Mouse (Mus musculus) CH12.LX (cell line): ENCODE data around the gene Zkscan8. TPM values are rescaled to one million over a fixed set of nuclear protein-coding genes. Genes with fewer than 3 reads are reported as not detected.

Experiments used
- DNase-seq: peaks from one replicate; pipeline ENCODE4 v3.0.0-alpha.2; 2013; ENCODE audit errors: extremely low read depth
- H3K27ac ChIP-seq: 2 replicates; pipeline ENCODE4 v1.5.1; 2012; ENCODE audit warnings: low read depth, mild to moderate bottlenecking, control low read depth, moderate library complexity; ENCODE audit not compliant: insufficient read depth
- H3K27me3 ChIP-seq: replicated peaks from 2 replicates; pipeline ENCODE3; 2012; ENCODE audit warnings: inconsistent platforms
- H3K36me3 ChIP-seq, 2 experiments: replicated peaks in 1 of 2; 2 replicates each; pipeline versions ENCODE3 to v1.6.1; 2012; ENCODE audit warnings: inconsistent platforms in 1 of 2, low read length in 1 of 2, mild to moderate bottlenecking in 1 of 2, mixed read lengths in 1 of 2, moderate library complexity in 1 of 2; ENCODE audit not compliant: control insufficient read depth in 1 of 2, insufficient read depth in 1 of 2
- H3K4me1 ChIP-seq, 2 experiments: 2 replicates each; pipeline ENCODE4 v1.6.1; 2012; ENCODE audit warnings: inconsistent platforms in 1 of 2, moderate library complexity in 1 of 2; ENCODE audit not compliant: insufficient read depth in 2 of 2, control insufficient read depth in 1 of 2
- H3K4me2 ChIP-seq: 2 replicates; pipeline ENCODE4 v1.6.1; 2012; ENCODE audit warnings: low read depth, mild to moderate bottlenecking, control low read depth; ENCODE audit not compliant: poor library complexity, insufficient read depth, severe bottlenecking
- H3K4me3 ChIP-seq, 3 experiments: fragments of 150-350 bp in 1 of 3; sonication (generic) in 1 of 3; replicated peaks in 1 of 3; 2 replicates each; pipeline versions ENCODE3 to v1.5.1; 2011 to 2012; ENCODE audit warnings: low read depth in 2 of 3, low read length in 2 of 3, mild to moderate bottlenecking in 2 of 3, moderate library complexity in 2 of 3, control low read depth in 1 of 3, improper control_type of control experiment in 1 of 3, inconsistent platforms in 1 of 3, mixed read lengths in 1 of 3; ENCODE audit not compliant: poor library complexity in 1 of 3
- H3K79me2 ChIP-seq: replicated peaks from 2 replicates; pipeline ENCODE4 v1.6.1; 2012; ENCODE audit warnings: mild to moderate bottlenecking, moderate library complexity; ENCODE audit not compliant: control insufficient read depth, poor library complexity, insufficient read depth, severe bottlenecking; ENCODE audit errors: extremely low read depth
- H3K9ac ChIP-seq: 2 replicates; pipeline ENCODE4 v1.6.1; 2012; ENCODE audit warnings: low read depth, mild to moderate bottlenecking, control low read depth, moderate library complexity; ENCODE audit not compliant: insufficient read depth
- H3K9me3 ChIP-seq: replicated peaks from 2 replicates; pipeline ENCODE3; 2012; ENCODE audit warnings: low read length, inconsistent platforms, mixed read lengths
- BHLHE40 ChIP-seq: IDR thresholded peaks from 2 replicates; pipeline ENCODE4 v1.6.1; 2011; ENCODE audit warnings: mild to moderate bottlenecking, low read depth, low read length, improper control_type of control experiment
- CHD1 ChIP-seq: IDR thresholded peaks from 2 replicates; pipeline ENCODE4 v1.6.1; 2012; ENCODE audit warnings: low read depth, low read length, improper control_type of control experiment, inconsistent platforms
- CHD2 ChIP-seq: IDR thresholded peaks from 2 replicates; pipeline ENCODE4 v1.6.1; 2011; ENCODE audit warnings: low read length, improper control_type of control experiment
- CTCF ChIP-seq, 2 experiments: IDR thresholded peaks in 1 of 2; conservative IDR thresholded peaks in 1 of 2; 2 replicates each; pipeline ENCODE4 v1.5.1; 2011 to 2012; ENCODE audit warnings: low read depth in 2 of 2, low read length in 2 of 2, improper control_type of control experiment in 1 of 2, inconsistent platforms in 1 of 2, mild to moderate bottlenecking in 1 of 2, moderate library complexity in 1 of 2
- E2F4 ChIP-seq: IDR thresholded peaks from 2 replicates; pipeline ENCODE4 v1.6.1; 2011; ENCODE audit warnings: low read depth, low read length, improper control_type of control experiment; ENCODE audit not compliant: insufficient replicate concordance
- ELF1 ChIP-seq: IDR thresholded peaks from 2 replicates; pipeline ENCODE4 v1.6.1; 2014; ENCODE audit warnings: low read depth, mild to moderate bottlenecking, inconsistent platforms, low read length, improper control_type of control experiment
- EP300 ChIP-seq: IDR thresholded peaks from 2 replicates; pipeline ENCODE4 v1.6.1; 2011; ENCODE audit warnings: low read length, improper control_type of control experiment
- ETS1 ChIP-seq: conservative IDR thresholded peaks from 2 replicates; pipeline ENCODE4 v1.6.1; 2012; ENCODE audit warnings: low read depth, mild to moderate bottlenecking, inconsistent platforms, low read length, improper control_type of control experiment, moderate library complexity
- GABPA ChIP-seq: IDR thresholded peaks from 2 replicates; pipeline ENCODE4 v1.6.1; 2012; ENCODE audit warnings: low read depth, low read length, improper control_type of control experiment, inconsistent platforms; ENCODE audit not compliant: insufficient replicate concordance
- HCFC1 ChIP-seq: IDR thresholded peaks from 2 replicates; pipeline ENCODE4 v1.6.1; 2012; ENCODE audit warnings: low read depth, mild to moderate bottlenecking, inconsistent platforms, low read length, improper control_type of control experiment
- IRF4 ChIP-seq: IDR thresholded peaks from 2 replicates; pipeline ENCODE4 v1.6.1; 2014; ENCODE audit warnings: low read depth, mild to moderate bottlenecking, inconsistent platforms, low read length, improper control_type of control experiment
- JUN ChIP-seq: IDR thresholded peaks from 2 replicates; pipeline ENCODE4 v1.6.1; 2011; ENCODE audit warnings: low read depth, mild to moderate bottlenecking, low read length, improper control_type of control experiment, moderate library complexity; ENCODE audit not compliant: insufficient read depth
- JUND ChIP-seq: conservative IDR thresholded peaks from 2 replicates; pipeline ENCODE4 v1.6.1; 2011; ENCODE audit warnings: low read depth, low read length, improper control_type of control experiment
- KAT2A ChIP-seq: IDR thresholded peaks from 2 replicates; pipeline ENCODE4 v1.6.1; 2012; ENCODE audit warnings: low read length, improper control_type of control experiment, inconsistent platforms; ENCODE audit not compliant: insufficient replicate concordance
- MAFK ChIP-seq: IDR thresholded peaks from 2 replicates; pipeline ENCODE4 v1.6.1; 2011; ENCODE audit warnings: low read length, improper control_type of control experiment; ENCODE audit not compliant: insufficient replicate concordance
- MAX ChIP-seq: IDR thresholded peaks from 2 replicates; pipeline ENCODE4 v1.6.1; 2011; ENCODE audit warnings: low read length, improper control_type of control experiment
- MAZ ChIP-seq: IDR thresholded peaks from 2 replicates; pipeline ENCODE4 v1.6.1; 2012; ENCODE audit warnings: low read depth, mild to moderate bottlenecking, inconsistent platforms, low read length, improper control_type of control experiment, moderate library complexity
- MEF2A ChIP-seq: IDR thresholded peaks from 2 replicates; pipeline ENCODE4 v1.6.1; 2014; ENCODE audit warnings: low read depth, mild to moderate bottlenecking, inconsistent platforms, low read length, improper control_type of control experiment, borderline replicate concordance
- MXI1 ChIP-seq: IDR thresholded peaks from 2 replicates; pipeline ENCODE4 v1.6.1; 2011; ENCODE audit warnings: mild to moderate bottlenecking, low read depth, low read length, improper control_type of control experiment
- MYC ChIP-seq: IDR thresholded peaks from 2 replicates; pipeline ENCODE4 v1.6.1; 2011; ENCODE audit warnings: low read depth, mild to moderate bottlenecking, improper control_type of control experiment, low read length
- NELFE ChIP-seq: IDR thresholded peaks from 2 replicates; pipeline ENCODE4 v1.6.1; 2011; ENCODE audit warnings: low read depth, low read length, improper control_type of control experiment
- NRF1 ChIP-seq: IDR thresholded peaks from 2 replicates; pipeline ENCODE4 v1.6.1; 2014; ENCODE audit warnings: low read depth, mild to moderate bottlenecking, inconsistent platforms, low read length, improper control_type of control experiment, moderate library complexity
- PAX5 ChIP-seq: IDR thresholded peaks from 2 replicates; pipeline ENCODE4 v1.6.1; 2012; ENCODE audit warnings: low read length, inconsistent platforms, mixed read lengths
- POLR2A ChIP-seq: IDR thresholded peaks from 2 replicates; pipeline ENCODE4 v1.6.1; 2011; ENCODE audit warnings: low read depth, mild to moderate bottlenecking, improper control_type of control experiment, low read length
- POLR2AphosphoS2 ChIP-seq: IDR thresholded peaks from 2 replicates; pipeline ENCODE4 v1.6.1; 2011; ENCODE audit warnings: low read depth, low read length, improper control_type of control experiment
- RAD21 ChIP-seq: IDR thresholded peaks from 2 replicates; pipeline ENCODE4 v1.6.1; 2011; ENCODE audit warnings: low read depth, mild to moderate bottlenecking, low read length, improper control_type of control experiment, moderate library complexity
- RCOR1 ChIP-seq: conservative IDR thresholded peaks from 2 replicates; pipeline ENCODE4 v1.6.1; 2012; ENCODE audit warnings: low read depth, mild to moderate bottlenecking, inconsistent platforms, low read length, improper control_type of control experiment
- SIN3A ChIP-seq: IDR thresholded peaks from 2 replicates; pipeline ENCODE4 v1.6.1; 2012; ENCODE audit warnings: low read length, improper control_type of control experiment, inconsistent platforms
- SMC3 ChIP-seq: IDR thresholded peaks from 2 replicates; pipeline ENCODE4 v1.6.1; 2011; ENCODE audit warnings: low read depth, low read length, improper control_type of control experiment
- TBP ChIP-seq: conservative IDR thresholded peaks from 2 replicates; pipeline ENCODE4 v1.6.1; 2011; ENCODE audit warnings: low read depth, low read length, improper control_type of control experiment
- TCF12 ChIP-seq: IDR thresholded peaks from 2 replicates; pipeline ENCODE4 v1.6.1; 2014; ENCODE audit warnings: low read depth, mild to moderate bottlenecking, inconsistent platforms, low read length, improper control_type of control experiment
- UBTF ChIP-seq: IDR thresholded peaks from 2 replicates; pipeline ENCODE4 v1.6.1; 2012; ENCODE audit warnings: low read depth, mild to moderate bottlenecking, inconsistent platforms, low read length, improper control_type of control experiment, moderate library complexity
- USF1 ChIP-seq: IDR thresholded peaks from 2 replicates; pipeline ENCODE4 v1.6.1; 2014; ENCODE audit warnings: low read depth, mild to moderate bottlenecking, inconsistent platforms, low read length, improper control_type of control experiment
- USF2 ChIP-seq: conservative IDR thresholded peaks from 2 replicates; pipeline ENCODE4 v1.6.1; 2011; ENCODE audit warnings: low read depth, low read length, improper control_type of control experiment
- ZC3H11A ChIP-seq: IDR thresholded peaks from 2 replicates; pipeline ENCODE4 v1.6.1; 2012; ENCODE audit warnings: low read depth, mild to moderate bottlenecking, inconsistent platforms, low read length, improper control_type of control experiment
- ZKSCAN1 ChIP-seq: IDR thresholded peaks from 2 replicates; pipeline ENCODE4 v1.6.1; 2012; ENCODE audit warnings: low read depth, inconsistent platforms, low read length, improper control_type of control experiment, borderline replicate concordance
- ZMIZ1 ChIP-seq: IDR thresholded peaks from 2 replicates; pipeline ENCODE4 v1.6.1; 2012; ENCODE audit warnings: low read depth, mild to moderate bottlenecking, inconsistent platforms, low read length, improper control_type of control experiment
- ZNF384 ChIP-seq: IDR thresholded peaks from 2 replicates; pipeline ENCODE4 v1.6.1; 2012; ENCODE audit warnings: low read depth, low read length, improper control_type of control experiment, inconsistent platforms
- dilution Hi-C: fragments of 300-500 bp; cut with MboI; formaldehyde crosslinking; loops from 2 replicates; pipeline ENCODE4 v1.14.3; 2020; ENCODE audit warnings: low sequenced_read_pairs; ENCODE audit not compliant: extremely low pct_unique_long_range_greater_than_20kb, extremely low pct_ligation_motif_present
- in situ Hi-C: fragments of 300-500 bp; cut with MboI; formaldehyde crosslinking; loops from 3 replicates; pipeline ENCODE4 v1.14.3; 2019; ENCODE audit warnings: low sequenced_read_pairs, low pct_ligation_motif_present, low pct_unique_long_range_greater_than_20kb, mixed read lengths
- polyA plus RNA-seq: library from polyadenylated mRNA; unstranded; fragments of >175 nt; gene quantifications from 2 replicates; pipeline ENCODE4 v1.2.1, GENCODE M21; 2012; ENCODE audit warnings: low read depth; ENCODE audit not compliant: insufficient read length
- total RNA-seq, 2 experiments: library from RNA; depleted of rRNA; stranded (reverse); fragments of 300-350 nt in 1 of 2; fragments of >200 nt in 1 of 2; gene quantifications; 2 replicates each; pipeline ENCODE4 v1.2.3; 2012 to 2014

The Zkscan8 gene
- total RNA-seq (2012; rRNA removed), result 7.4 and 8.1 TPM in 2 replicates
- 7.6 and 8.3 TPM in 2 replicates for total RNA-seq (2014; rRNA removed)
- polyA plus RNA-seq, result 7.3 and 9.7 TPM in 2 replicates

GRCm38 (mm10) chr13:21530781-21531201 is at the start of gene Zkscan8:
Gene Zkscan8 (minus strand): TSS chr13:21531120.
- peak; percentile 89 for DNase-seq
- no peaks in the 10 kb centered on the region for H3K9me3 ChIP-seq
- peak within 1 kb of the TSS; percentile 82 for H3K4me2 ChIP-seq
- H3K9ac ChIP-seq, result peak within 1 kb of the TSS; percentile 83
- H3K27me3 ChIP-seq, result no peaks in the 10 kb centered on the region
- H3K27ac ChIP-seq, result peak within 1 kb of the TSS; percentile 36
- dilution Hi-C loops, result no loop called here
- H3K36me3 ChIP-seq, result peaks cover 9 to 16% of the 10 kb centered on the region in 2 experiments
- in situ Hi-C loops, result no loop called here
- H3K79me2 ChIP-seq, result peaks cover 11% of the 10 kb centered on the region; the same call in 1 of the 2 replicates
- peaks cover 0 to 15% of the 10 kb centered on the region in 2 experiments; a peak in 2 of 4 replicates for H3K4me1 ChIP-seq
- TF ChIP-seq RAD21 (peak; percentile 11), CTCF (conservative IDR thresholded peaks at IDR 0.05 in 1 of 2, IDR thresholded peaks at IDR 0.05 in 1 of 2; ENCODE audit: low read depth in 2 of 2, low read length in 2 of 2) (peak in 1 of 2 experiments; percentile 26; a peak in 1 of 4 replicates), HCFC1 (peak; percentile 84), TCF12 (peak; percentile 85), RCOR1 (no peak), CHD1 (no peak), GABPA (peak; percentile 58), POLR2AphosphoS2 (no peak), SIN3A (peak; percentile 63; the same call in 1 of the 2 replicates), E2F4 (no peak), ZKSCAN1 (no peak), MXI1 (peak; percentile 81), ZC3H11A (no peak), MEF2A (peak; percentile 32; the same call in 1 of the 2 replicates), TBP (0 out of 2 replicates have a peak, but pooled peaks have one; percentile 42), ETS1 (no peak), PAX5 (no peak), JUN (no peak), USF1 (no peak), MYC (peak; percentile 29; the same call in 1 of the 2 replicates), KAT2A (0 out of 2 replicates have a peak, but pooled peaks have one; percentile 63), ZNF384 (no peak), BHLHE40 (0 out of 2 replicates have a peak, but pooled peaks have one; percentile 18), NELFE (peak; percentile 85), UBTF (peak; percentile 65; the same call in 1 of the 2 replicates), ELF1 (peak; percentile 88), SMC3 (peak; percentile 12; the same call in 1 of the 2 replicates), JUND (no peak), POLR2A (peak; percentile 90), MAX (peak; percentile 69; the same call in 1 of the 2 replicates), MAZ (no peak), CHD2 (no peak), USF2 (no peak), IRF4 (peak; percentile 40; the same call in 1 of the 2 replicates), ZMIZ1 (peak; percentile 73; the same call in 1 of the 2 replicates), EP300 (no peak), MAFK (no peak), NRF1 (no peak; the same call in none of the 2 replicates)
- H3K4me3 ChIP-seq, result peak within 1 kb of the TSS; percentile 75 to 81 (median 77)
